Comparison of ENCODE assay signal across 8 mouse cellular contexts in genomic region chr11:97804841-97805661, GRCm38 (mm10). TPM values are rescaled to one million over a fixed set of nuclear protein-coding genes. Genes with fewer than 3 reads are reported as not detected.
DNase-seq lines count a peak whose midpoint lies in the region; ATAC-seq and TF ChIP-seq lines count a peak whose summit lies in the region.

No protein-coding gene starts in this region.

- peak overlapping the region; percentile 33 for H3K4me2 ChIP-seq in lung, postnatal 0 days (replicated peaks; ENCODE audit: low read depth, low read length)
- peak overlapping the region; percentile 38 for H3K4me2 ChIP-seq in intestine, embryonic 16.5 days (ENCODE audit: low read depth, low read length)
- H3K4me2 ChIP-seq in midbrain, embryonic 14.5 days (ENCODE audit: low read length): peak overlapping the region; percentile 47

- H3K9me3 ChIP-seq in lung, postnatal 0 days (ENCODE audit: low read length): no peaks in the 10 kb centered on the region
- no peaks in the 10 kb centered on the region for H3K9me3 ChIP-seq in intestine, embryonic 16.5 days (ENCODE audit: control insufficient read depth, low read length)
- H3K9me3 ChIP-seq in midbrain, embryonic 14.5 days (ENCODE audit: control insufficient read depth, low read length): no peaks in the 10 kb centered on the region

- H3K9ac ChIP-seq in lung, postnatal 0 days (replicated peaks; ENCODE audit: low read depth): no peak overlapping the region
- H3K9ac ChIP-seq in intestine, embryonic 16.5 days (ENCODE audit: low read depth, low read length): peak overlapping the region; percentile 52
- H3K9ac ChIP-seq in midbrain, embryonic 14.5 days (replicated peaks; ENCODE audit: low read length): no peak overlapping the region

- no peaks in the 10 kb centered on the region for H3K27me3 ChIP-seq in lung, postnatal 0 days (replicated peaks; ENCODE audit: insufficient read depth, low read length)
- H3K27me3 ChIP-seq in intestine, embryonic 16.5 days (replicated peaks; ENCODE audit: control insufficient read depth, insufficient read depth, low read length): no peaks in the 10 kb centered on the region
- no peaks in the 10 kb centered on the region for H3K27me3 ChIP-seq in midbrain, embryonic 14.5 days (ENCODE audit: control insufficient read depth, insufficient read depth, low read length)

- no peak for ATAC-seq in lung, postnatal 0 days
- no peak for ATAC-seq in intestine, embryonic 16.5 days
- no peak for ATAC-seq in midbrain, embryonic 14.5 days (ENCODE audit: low FRiP score, low TSS enrichment)
- ATAC-seq in erythroid progenitor cell, adult 5-6 weeks (replicated peaks; ENCODE audit: low FRiP score, poor library complexity, severe bottlenecking): no peak
- no peak for ATAC-seq in monocyte, adult 5-6 weeks (replicated peaks; ENCODE audit: insufficient number of reproducible peaks, low FRiP score, low TSS enrichment, poor library complexity, severe bottlenecking)

- no peak for TF ChIP-seq POLR2A in embryonic fibroblast, embryonic 13.5 days (IDR thresholded peaks at IDR 0.05; ENCODE audit: low read depth, low read length)

- no peak for TF ChIP-seq CTCF in lung, postnatal 0 days (IDR thresholded peaks at IDR 0.05)
- no peak for TF ChIP-seq CTCF in embryonic fibroblast, embryonic 13.5 days (IDR thresholded peaks at IDR 0.05; ENCODE audit: borderline replicate concordance, insufficient read depth, low read length)

- TF ChIP-seq EP300 in lung, postnatal 0 days (IDR thresholded peaks at IDR 0.05): no peak

- WGBS in lung, postnatal 0 days: 12% methylated on average over 9 of the region's 9 CpGs
- 23% methylated on average over 9 of the region's 9 CpGs for WGBS in intestine, embryonic 16.5 days
- WGBS in midbrain, embryonic 14.5 days: 27% methylated on average over 9 of the region's 9 CpGs

- DNase-seq in lung, postnatal 0 days (ENCODE audit: low spot score): peak; percentile 59
- DNase-seq in lung, adult 18-20 months: no peak
- DNase-seq in midbrain, embryonic 14.5 days: peak; percentile 72
- no peak for DNase-seq in spleen, postnatal 36 days (ENCODE audit: low spot score in 2 of 2)

- H3K4me3 ChIP-seq in lung, postnatal 0 days (ENCODE audit: low read depth, low read length): no peak overlapping the region
- H3K4me3 ChIP-seq in embryonic fibroblast, embryonic 13.5 days (ENCODE audit: insufficient read depth, low read length): peak overlapping the region; percentile 1
- H3K4me3 ChIP-seq in intestine, embryonic 16.5 days (ENCODE audit: low read length): peak overlapping the region; percentile 19
- no peak overlapping the region for H3K4me3 ChIP-seq in midbrain, embryonic 14.5 days (replicated peaks; ENCODE audit: low read depth, low read length)

- peaks cover 66% of the 10 kb centered on the region for H3K4me1 ChIP-seq in lung, postnatal 0 days (ENCODE audit: insufficient read depth, low read depth, low read length)
- H3K4me1 ChIP-seq in embryonic fibroblast, embryonic 13.5 days (ENCODE audit: control insufficient read depth, insufficient read depth, low read length): peaks cover 47% of the 10 kb centered on the region
- H3K4me1 ChIP-seq in intestine, embryonic 16.5 days (ENCODE audit: control insufficient read depth, insufficient read depth, low read length): peaks cover 87% of the 10 kb centered on the region
- H3K4me1 ChIP-seq in midbrain, embryonic 14.5 days (ENCODE audit: control insufficient read depth, insufficient read depth, low read length): peaks cover 63% of the 10 kb centered on the region

- peaks cover 11% of the 10 kb centered on the region; the same call in 1 of the 2 replicates for H3K36me3 ChIP-seq in lung, postnatal 0 days (ENCODE audit: insufficient read depth, low read length)
- peaks cover 3% of the 10 kb centered on the region; the same call in 1 of the 2 replicates for H3K36me3 ChIP-seq in intestine, embryonic 16.5 days (ENCODE audit: control insufficient read depth, insufficient read depth, low read length)
- H3K36me3 ChIP-seq in midbrain, embryonic 14.5 days (ENCODE audit: control insufficient read depth, insufficient read depth, low read length): peaks cover 31% of the 10 kb centered on the region

- peak overlapping the region; percentile 80 for H3K27ac ChIP-seq in lung, postnatal 0 days (ENCODE audit: low read length)
- H3K27ac ChIP-seq in embryonic fibroblast, embryonic 13.5 days (ENCODE audit: insufficient read depth, low read length): peak overlapping the region; percentile 96
- H3K27ac ChIP-seq in intestine, embryonic 16.5 days (ENCODE audit: low read length): peak overlapping the region; percentile 91
- peak overlapping the region; percentile 75 for H3K27ac ChIP-seq in midbrain, embryonic 14.5 days (replicated peaks; ENCODE audit: low read depth, low read length)

RNA-seq across cellular contexts. Expression of gene Lasp1, which starts 6.3 kb away (rescaled TPM):
- polyA plus RNA-seq in lung, postnatal 0 days (2015; fragmentation: Nextera tagmentation; extraction: Ambion mirVana): 96.4 and 107 TPM in 2 replicates
- polyA plus RNA-seq in embryonic fibroblast, embryonic 13.5 days (2011; ENCODE audit: insufficient read length, low read depth, missing spikeins): 243 and 284 TPM in 2 replicates
- polyA plus RNA-seq in intestine, embryonic 16.5 days (2015; fragmentation: Nextera tagmentation; extraction: Ambion mirVana): 141 and 148 TPM in 2 replicates
- polyA plus RNA-seq in midbrain, embryonic 14.5 days (2014; fragmentation: Nextera tagmentation; extraction: Ambion mirVana): 114 and 138 TPM in 2 replicates
- total RNA-seq in erythroid progenitor cell, adult 5-6 weeks (2015; ENCODE audit: low replicate concordance): 28.9 and 33.5 TPM in 2 replicates
- 14.8 and 57.0 TPM in 2 replicates for total RNA-seq in erythroid progenitor cell, adult 5-6 weeks (2017; ENCODE audit: low replicate concordance)
- 199 to 392 TPM (median 246 TPM) in 3 replicates for total RNA-seq in monocyte, adult 5-6 weeks (2017)

RNA-seq across cellular contexts. Expression of gene Rpl23, which starts 22.8 kb away (rescaled TPM):
- polyA plus RNA-seq in lung, postnatal 0 days (2015; fragmentation: Nextera tagmentation; extraction: Ambion mirVana): 464 and 478 TPM in 2 replicates
- 548 and 603 TPM in 2 replicates for polyA plus RNA-seq in embryonic fibroblast, embryonic 13.5 days (2011; ENCODE audit: insufficient read length, low read depth, missing spikeins)
- 466 and 491 TPM in 2 replicates for polyA plus RNA-seq in intestine, embryonic 16.5 days (2015; fragmentation: Nextera tagmentation; extraction: Ambion mirVana)
- polyA plus RNA-seq in midbrain, embryonic 14.5 days (2014; fragmentation: Nextera tagmentation; extraction: Ambion mirVana): 363 and 413 TPM in 2 replicates
- 324 and 337 TPM in 2 replicates for total RNA-seq in erythroid progenitor cell, adult 5-6 weeks (2015; ENCODE audit: low replicate concordance)
- total RNA-seq in erythroid progenitor cell, adult 5-6 weeks (2017; ENCODE audit: low replicate concordance): 331 and 402 TPM in 2 replicates
- total RNA-seq in monocyte, adult 5-6 weeks (2017): 1,225 to 1,795 TPM (median 1,736 TPM) in 3 replicates

RNA-seq across cellular contexts. Expression of gene 1700001P01Rik, which starts 29.3 kb away (rescaled TPM):
- not detected in 2 replicates for polyA plus RNA-seq in lung, postnatal 0 days (2015; fragmentation: Nextera tagmentation; extraction: Ambion mirVana)
- polyA plus RNA-seq in embryonic fibroblast, embryonic 13.5 days (2011; ENCODE audit: insufficient read length, low read depth, missing spikeins): not detected in 2 replicates
- polyA plus RNA-seq in intestine, embryonic 16.5 days (2015; fragmentation: Nextera tagmentation; extraction: Ambion mirVana): not detected in 2 replicates
- not detected in 2 replicates for polyA plus RNA-seq in midbrain, embryonic 14.5 days (2014; fragmentation: Nextera tagmentation; extraction: Ambion mirVana)
- not detected in 2 replicates for total RNA-seq in erythroid progenitor cell, adult 5-6 weeks (2015; ENCODE audit: low replicate concordance)
- total RNA-seq in erythroid progenitor cell, adult 5-6 weeks (2017; ENCODE audit: low replicate concordance): not detected in 2 replicates
- not detected in 3 replicates for total RNA-seq in monocyte, adult 5-6 weeks (2017)

RNA-seq across cellular contexts. Expression of gene B230217C12Rik, which starts 35.5 kb away (rescaled TPM):
- 1.3 and 1.5 TPM in 2 replicates for polyA plus RNA-seq in lung, postnatal 0 days (2015; fragmentation: Nextera tagmentation; extraction: Ambion mirVana)
- 4.8 and 7.2 TPM in 2 replicates for polyA plus RNA-seq in embryonic fibroblast, embryonic 13.5 days (2011; ENCODE audit: insufficient read length, low read depth, missing spikeins)
- 4.1 TPM in 2 replicates for polyA plus RNA-seq in intestine, embryonic 16.5 days (2015; fragmentation: Nextera tagmentation; extraction: Ambion mirVana)
- 32.4 and 36.5 TPM in 2 replicates for polyA plus RNA-seq in midbrain, embryonic 14.5 days (2014; fragmentation: Nextera tagmentation; extraction: Ambion mirVana)
- total RNA-seq in erythroid progenitor cell, adult 5-6 weeks (2015; ENCODE audit: low replicate concordance): not detected in 2 replicates
- not detected in 2 replicates for total RNA-seq in erythroid progenitor cell, adult 5-6 weeks (2017; ENCODE audit: low replicate concordance)
- total RNA-seq in monocyte, adult 5-6 weeks (2017): 0.96 to 3.0 TPM in 2 of 3 replicates, not detected in the other

RNA-seq across cellular contexts. Expression of gene Cwc25, which starts 38.7 kb away (rescaled TPM):
- polyA plus RNA-seq in lung, postnatal 0 days (2015; fragmentation: Nextera tagmentation; extraction: Ambion mirVana): 12.7 and 13.2 TPM in 2 replicates
- 14.0 and 16.4 TPM in 2 replicates for polyA plus RNA-seq in embryonic fibroblast, embryonic 13.5 days (2011; ENCODE audit: insufficient read length, low read depth, missing spikeins)
- polyA plus RNA-seq in intestine, embryonic 16.5 days (2015; fragmentation: Nextera tagmentation; extraction: Ambion mirVana): 11.1 and 11.9 TPM in 2 replicates
- polyA plus RNA-seq in midbrain, embryonic 14.5 days (2014; fragmentation: Nextera tagmentation; extraction: Ambion mirVana): 10.9 and 13.2 TPM in 2 replicates
- total RNA-seq in erythroid progenitor cell, adult 5-6 weeks (2015; ENCODE audit: low replicate concordance): 8.3 and 13.8 TPM in 2 replicates
- total RNA-seq in erythroid progenitor cell, adult 5-6 weeks (2017; ENCODE audit: low replicate concordance): 8.8 and 19.1 TPM in 2 replicates
- 42.0 to 49.3 TPM (median 43.5 TPM) in 3 replicates for total RNA-seq in monocyte, adult 5-6 weeks (2017)

Comparison
In these comparisons a context has a peak if more than half of its experiments do, and no peak if none do; other contexts are left out.
1. DNase-seq: peak in lung, postnatal 0 days (single experiment) and midbrain, embryonic 14.5 days (single experiment); none in lung, adult 18-20 months (0 of 2) and spleen, postnatal 36 days (0 of 2).
2. H3K4me3 ChIP-seq: peak in embryonic fibroblast, embryonic 13.5 days (single experiment) and intestine, embryonic 16.5 days (single experiment); none in lung, postnatal 0 days (single experiment) and midbrain, embryonic 14.5 days (single experiment).
3. Peak in every context shown above with its lines, with median percentiles within 50 percentile points of each other: H3K27ac ChIP-seq and H3K4me2 ChIP-seq.